In the genomic region with DNA sequence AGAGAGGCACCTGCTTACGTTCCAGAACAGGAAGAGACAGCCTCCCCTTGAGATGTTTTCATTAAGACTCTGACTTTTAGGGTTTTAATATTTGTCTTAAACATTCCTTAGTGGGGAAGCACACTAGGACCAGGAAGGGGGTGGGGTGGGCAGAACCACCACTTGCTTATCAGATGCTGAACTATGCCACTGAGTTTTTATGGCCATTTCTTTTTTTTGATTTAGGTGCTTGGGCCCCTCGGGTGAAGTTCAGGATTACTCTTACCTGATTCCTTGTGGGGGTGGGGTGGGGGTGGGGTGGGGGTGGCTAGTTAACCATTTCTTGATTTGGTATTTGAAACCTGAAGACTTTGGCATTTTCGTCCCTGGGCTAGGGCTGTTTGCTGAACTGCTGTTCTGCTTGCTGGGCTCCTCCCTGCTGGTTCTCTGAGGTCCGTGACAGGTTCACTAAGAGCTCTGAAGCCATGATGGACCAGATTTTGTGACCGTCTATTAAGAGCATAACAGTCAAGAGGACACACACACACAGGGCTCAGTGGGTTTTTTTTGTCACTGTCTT, we compare ENCODE assay signal across 30 mouse cellular contexts. TPM values are rescaled to one million over a fixed set of nuclear protein-coding genes. Genes with fewer than 3 reads are reported as not detected.
DNase-seq lines count a peak whose midpoint lies in the region; ATAC-seq and TF ChIP-seq lines count a peak whose summit lies in the region.
"Had no signal": no experiment of that assay in that cellular context is flagged by ENCODE, and none has a peak within 500 bp of the region (broad histone marks: within the 10 kb centered on the region; RNA-seq: fewer than 3 reads in every experiment).

No protein-coding gene starts in this region.

- no peaks in the 10 kb centered on the region for H3K9me3 ChIP-seq in kidney, embryonic 16.5 days (ENCODE audit: low read length)
- no peaks in the 10 kb centered on the region for H3K9me3 ChIP-seq in lung, embryonic 16.5 days (ENCODE audit: control insufficient read depth, low read length)
- H3K9me3 ChIP-seq: embryonic facial prominence, embryonic 12.5 days; embryonic facial prominence, embryonic 15.5 days; G1E; heart, embryonic 12.5 days; heart, embryonic 15.5 days; hindbrain, embryonic 10.5 days; hindbrain, embryonic 13.5 days had no signal

- intact Hi-C loops in gastrocnemius, postnatal 14 days (cut with DNase I; ENCODE audit: low total_unique reads) = no loop called here

- DNase-seq in kidney, adult 2 months = peak; percentile 62
- DNase-seq in kidney, adult 11 months = no peak
- DNase-seq in kidney, postnatal 14 days = no peak
- DNase-seq in lung, postnatal 4 days = no peak
- DNase-seq in gastrocnemius, postnatal 14 days = no peak
- DNase-seq: adrenal gland, adult 2 months; adrenal gland, postnatal 14 days; B cell, adult 2 months; cerebellum, adult 11 months; cerebellum, adult 2 months; cerebellum, adult 9-11 months; cerebellum, postnatal 25 days; forebrain, postnatal 0 days; gastrocnemius, adult 2 months; gastrocnemius, postnatal 25 days; heart, adult 18-20 months; heart, postnatal 10 days; heart, postnatal 36 days had no signal

- H3K4me3 ChIP-seq in kidney, adult 2 months (ENCODE audit: insufficient read depth, low read depth, low read length) = no peak overlapping the region
- H3K4me3 ChIP-seq in kidney, embryonic 16.5 days (ENCODE audit: low read length) = no peak overlapping the region
- H3K4me3 ChIP-seq in lung, embryonic 16.5 days (ENCODE audit: low read length) = no peak overlapping the region
- H3K4me3 ChIP-seq: embryonic facial prominence, embryonic 12.5 days; embryonic facial prominence, embryonic 15.5 days; gastrocnemius, adult 2 months; heart, embryonic 12.5 days; heart, embryonic 15.5 days; hindbrain, embryonic 10.5 days; hindbrain, embryonic 13.5 days had no signal

- H3K4me1 ChIP-seq in kidney, adult 2 months (ENCODE audit: control insufficient read depth, insufficient read depth, low read length) = peaks cover 25% of the 10 kb centered on the region
- H3K4me1 ChIP-seq in kidney, embryonic 16.5 days (ENCODE audit: insufficient read depth, low read length) = peaks cover 51% of the 10 kb centered on the region
- peaks cover 6% of the 10 kb centered on the region; the same call in 1 of the 2 replicates for H3K4me1 ChIP-seq in lung, embryonic 16.5 days (replicated peaks; ENCODE audit: control insufficient read depth, insufficient read depth, low read length)
- H3K4me1 ChIP-seq: embryonic facial prominence, embryonic 15.5 days had no signal

- no peaks in the 10 kb centered on the region for H3K36me3 ChIP-seq in kidney, adult 2 months (ENCODE audit: control insufficient read depth, insufficient read depth, low read length)
- H3K36me3 ChIP-seq in kidney, embryonic 16.5 days (ENCODE audit: insufficient read depth, low read length) = no peaks in the 10 kb centered on the region
- H3K36me3 ChIP-seq in lung, embryonic 16.5 days (ENCODE audit: control insufficient read depth, insufficient read depth, low read length) = no peaks in the 10 kb centered on the region
- H3K36me3 ChIP-seq: embryonic facial prominence, embryonic 12.5 days; heart, embryonic 12.5 days; heart, embryonic 15.5 days; hindbrain, embryonic 13.5 days had no signal

- H3K9ac ChIP-seq in kidney, embryonic 16.5 days (replicated peaks; ENCODE audit: low read length) = no peak overlapping the region
- no peak overlapping the region for H3K9ac ChIP-seq in lung, embryonic 16.5 days (ENCODE audit: low read length)
- H3K9ac ChIP-seq: embryonic facial prominence, embryonic 12.5 days; embryonic facial prominence, embryonic 15.5 days; forebrain, postnatal 0 days; heart, embryonic 12.5 days; heart, embryonic 15.5 days; hindbrain, embryonic 13.5 days had no signal

- H3K27me3 ChIP-seq in kidney, adult 2 months (replicated peaks; ENCODE audit: control insufficient read depth, insufficient read depth, low read length) = no peaks in the 10 kb centered on the region
- no peaks in the 10 kb centered on the region for H3K27me3 ChIP-seq in kidney, embryonic 16.5 days (ENCODE audit: insufficient read depth, low read length)
- no peaks in the 10 kb centered on the region for H3K27me3 ChIP-seq in lung, embryonic 16.5 days (ENCODE audit: control insufficient read depth, insufficient read depth, low read depth, low read length)
- H3K27me3 ChIP-seq: CH12.LX; embryonic facial prominence, embryonic 12.5 days; embryonic facial prominence, embryonic 15.5 days; heart, embryonic 15.5 days; hindbrain, embryonic 13.5 days; Patski had no signal

- no peak overlapping the region for H3K27ac ChIP-seq in kidney, adult 2 months (ENCODE audit: insufficient read depth, low read depth, low read length)
- peak overlapping the region; percentile 66 for H3K27ac ChIP-seq in kidney, embryonic 16.5 days (ENCODE audit: low read length)
- no peak overlapping the region for H3K27ac ChIP-seq in lung, embryonic 16.5 days (ENCODE audit: low read length)
- H3K27ac ChIP-seq: embryonic facial prominence, embryonic 12.5 days; embryonic facial prominence, embryonic 15.5 days; gastrocnemius, adult 2 months; heart, embryonic 15.5 days; hindbrain, embryonic 13.5 days had no signal

- no peak overlapping the region for H3K4me2 ChIP-seq in kidney, embryonic 16.5 days (replicated peaks; ENCODE audit: low read depth, low read length)
- H3K4me2 ChIP-seq in lung, embryonic 16.5 days (ENCODE audit: low read depth, low read length) = no peak overlapping the region
- H3K4me2 ChIP-seq: embryonic facial prominence, embryonic 12.5 days; embryonic facial prominence, embryonic 15.5 days; heart, embryonic 12.5 days; heart, embryonic 15.5 days; hindbrain, embryonic 13.5 days had no signal

- 0 out of 2 replicates have a peak, but pooled peaks have one; percentile 17 for ATAC-seq in kidney, embryonic 16.5 days (ENCODE audit: low FRiP score, low TSS enrichment)
- 0 out of 2 replicates have a peak, but pooled peaks have one; percentile 15 for ATAC-seq in lung, embryonic 16.5 days (ENCODE audit: low read depth)
- ATAC-seq: forebrain, embryonic 14.5 days; forebrain, postnatal 0 days; Patski had no signal

- TF ChIP-seq POLR2A in kidney, adult 2 months (IDR thresholded peaks at IDR 0.05; ENCODE audit: low read depth, low read length) = no peak

- WGBS in kidney, adult 2 months = 40% methylated on average over 5 of the region's 5 CpGs
- WGBS in kidney, embryonic 16.5 days = 31% methylated on average over 5 of the region's 5 CpGs
- 38% methylated on average over 5 of the region's 5 CpGs for WGBS in lung, embryonic 16.5 days

- TF ChIP-seq CTCF in kidney, adult 2 months (conservative IDR thresholded peaks at IDR 0.05; ENCODE audit: insufficient read depth, insufficient read length, low read depth, low read length) = no peak

RNA-seq across cellular contexts. Expression of a gene that starts 44.9 kb away (rescaled TPM):
- polyA plus RNA-seq in kidney, adult 2 months (2012; rRNA removed) = 8.0 and 9.2 TPM in 2 replicates
- polyA plus RNA-seq in kidney, embryonic 16.5 days (2015; fragmentation: Nextera tagmentation; extraction: Ambion mirVana) = 4.8 and 5.2 TPM in 2 replicates
- polyA plus RNA-seq in lung, embryonic 16.5 days (2015; fragmentation: Nextera tagmentation; extraction: Ambion mirVana) = 1.2 and 1.5 TPM in 2 replicates
- total RNA-seq in gastrocnemius, postnatal 14 days (2021) = 1 to 10 TPM; 1.3 to 1.4 TPM
